In genomic region chr10:80675405-80676197, GRCm38 (mm10) we compare ENCODE assay signal across 8 mouse cellular contexts. TPM values are rescaled to one million over a fixed set of nuclear protein-coding genes. Genes with fewer than 3 reads are reported as not detected.
DNase-seq lines count a peak whose midpoint lies in the region; ATAC-seq lines count a peak whose summit lies in the region.

No protein-coding gene starts in this region.

- H3K27me3 ChIP-seq in heart, embryonic 16.5 days (ENCODE audit: control insufficient read depth, insufficient read depth, low read length) = no peaks in the 10 kb centered on the region
- H3K27me3 ChIP-seq in liver, embryonic 15.5 days = no peaks in the 10 kb centered on the region
- no peaks in the 10 kb centered on the region for H3K27me3 ChIP-seq in stomach, embryonic 15.5 days (replicated peaks)

- H3K4me1 ChIP-seq in heart, embryonic 16.5 days (ENCODE audit: control insufficient read depth, insufficient read depth, low read length) = peaks cover 65% of the 10 kb centered on the region
- peaks cover 85% of the 10 kb centered on the region for H3K4me1 ChIP-seq in liver, embryonic 15.5 days (replicated peaks)
- peaks cover 63% of the 10 kb centered on the region for H3K4me1 ChIP-seq in stomach, embryonic 15.5 days

- peak; percentile 0; the same call in 1 of the 2 replicates for ATAC-seq in heart, embryonic 16.5 days (replicated peaks; ENCODE audit: extremely low read depth, insufficient read depth, low FRiP score)
- ATAC-seq in liver, embryonic 15.5 days (ENCODE audit: insufficient read depth) = no peak
- ATAC-seq in stomach, embryonic 15.5 days (ENCODE audit: insufficient read depth, low FRiP score, low read depth) = no peak

- H3K9me3 ChIP-seq in heart, embryonic 16.5 days (replicated peaks; ENCODE audit: control insufficient read depth, low read length) = no peaks in the 10 kb centered on the region
- H3K9me3 ChIP-seq in liver, embryonic 15.5 days (replicated peaks) = no peaks in the 10 kb centered on the region
- H3K9me3 ChIP-seq in stomach, embryonic 15.5 days = no peaks in the 10 kb centered on the region

- under 1% methylated on average over 45 of the region's 54 CpGs for WGBS in heart, embryonic 16.5 days
- 0% methylated on average over 49 of the region's 54 CpGs for WGBS in liver, embryonic 15.5 days (ENCODE audit: insufficient replicate concordance)
- under 1% methylated on average over 46 of the region's 54 CpGs for WGBS in stomach, embryonic 15.5 days

- DNase-seq in adrenal gland, adult 2 months = peak; percentile 46
- DNase-seq in adrenal gland, adult 8-10 months = no peak
- DNase-seq in retina, postnatal 1 day = peak; percentile 49
- no peak for DNase-seq in retina, embryonic 14.5 days (ENCODE audit: low spot score)
- no peak for DNase-seq in gastrocnemius, adult 8-10 months (ENCODE audit: low spot score in 2 of 2)

- peak overlapping the region; percentile 86 for H3K27ac ChIP-seq in heart, embryonic 16.5 days (ENCODE audit: low read length)
- H3K27ac ChIP-seq in liver, embryonic 15.5 days (replicated peaks) = peak overlapping the region; percentile 100
- peak overlapping the region; percentile 79 for H3K27ac ChIP-seq in stomach, embryonic 15.5 days

- peak overlapping the region; percentile 95 for H3K4me3 ChIP-seq in heart, embryonic 16.5 days (ENCODE audit: low read length)
- peak overlapping the region; percentile 90 for H3K4me3 ChIP-seq in liver, embryonic 15.5 days (replicated peaks)
- H3K4me3 ChIP-seq in stomach, embryonic 15.5 days (replicated peaks) = peak overlapping the region; percentile 77

- peaks cover 9% of the 10 kb centered on the region for H3K36me3 ChIP-seq in heart, embryonic 16.5 days (ENCODE audit: control insufficient read depth, insufficient read depth)
- H3K36me3 ChIP-seq in liver, embryonic 15.5 days (replicated peaks) = peaks cover 38% of the 10 kb centered on the region
- H3K36me3 ChIP-seq in stomach, embryonic 15.5 days = peaks cover 9% of the 10 kb centered on the region

- H3K9ac ChIP-seq in heart, embryonic 16.5 days (ENCODE audit: low read length) = peak overlapping the region; percentile 98
- H3K9ac ChIP-seq in liver, embryonic 15.5 days = peak overlapping the region; percentile 98
- H3K9ac ChIP-seq in stomach, embryonic 15.5 days = peak overlapping the region; percentile 82

- peak overlapping the region; percentile 84 for H3K4me2 ChIP-seq in heart, embryonic 16.5 days (ENCODE audit: low read depth, low read length)
- H3K4me2 ChIP-seq in liver, embryonic 15.5 days = peak overlapping the region; percentile 97
- peak overlapping the region; percentile 84 for H3K4me2 ChIP-seq in stomach, embryonic 15.5 days

RNA-seq across cellular contexts. Expression of gene Mknk2, which starts 2.3 kb away (rescaled TPM):
- 100 to 1,000 TPM; 185 to 189 TPM for total RNA-seq in adrenal gland, adult 2 months (2021)
- 427 and 546 TPM in 2 replicates for polyA plus RNA-seq in adrenal gland, adult 2 months (2012; rRNA removed)
- total RNA-seq in adrenal gland, adult 8-10 months (2022) = 100 to 1,000 TPM; 106 to 157 (median 123) TPM
- polyA plus RNA-seq in heart, embryonic 16.5 days (2015; fragmentation: Nextera tagmentation; extraction: Ambion mirVana) = 82.1 and 92.8 TPM in 2 replicates
- polyA plus RNA-seq in liver, embryonic 15.5 days (2015; fragmentation: Nextera tagmentation; extraction: Ambion mirVana) = 74.9 and 84.6 TPM in 2 replicates
- 83.9 and 86.3 TPM in 2 replicates for polyA plus RNA-seq in stomach, embryonic 15.5 days (2015; fragmentation: Nextera tagmentation; extraction: Ambion mirVana)
- 100 to 1,000 TPM; 226 to 292 (median 253) TPM for total RNA-seq in gastrocnemius, adult 8-10 months (2022)

RNA-seq across cellular contexts. Expression of gene Btbd2, which starts 18.7 kb away (rescaled TPM):
- 10 to 100 TPM; 54.1 to 73.9 TPM for total RNA-seq in adrenal gland, adult 2 months (2021)
- polyA plus RNA-seq in adrenal gland, adult 2 months (2012; rRNA removed) = 165 and 166 TPM in 2 replicates
- 10 to 100 TPM; 63.4 to 94.6 (median 79.1) TPM for total RNA-seq in adrenal gland, adult 8-10 months (2022)
- polyA plus RNA-seq in heart, embryonic 16.5 days (2015; fragmentation: Nextera tagmentation; extraction: Ambion mirVana) = 41.7 and 58.2 TPM in 2 replicates
- 14.4 and 15.9 TPM in 2 replicates for polyA plus RNA-seq in liver, embryonic 15.5 days (2015; fragmentation: Nextera tagmentation; extraction: Ambion mirVana)
- polyA plus RNA-seq in stomach, embryonic 15.5 days (2015; fragmentation: Nextera tagmentation; extraction: Ambion mirVana) = 70.1 and 72.2 TPM in 2 replicates
- total RNA-seq in gastrocnemius, adult 8-10 months (2022) = 10 to 100 TPM; 36.7 to 40.7 (median 39.7) TPM

RNA-seq across cellular contexts. Expression of gene Mob3a, which starts 26.2 kb away (rescaled TPM):
- 10 to 100 TPM; 18.0 to 19.4 TPM for total RNA-seq in adrenal gland, adult 2 months (2021)
- polyA plus RNA-seq in adrenal gland, adult 2 months (2012; rRNA removed) = 22.5 and 27.1 TPM in 2 replicates
- 10 to 100 TPM; 16.2 to 33.5 (median 25.7) TPM for total RNA-seq in adrenal gland, adult 8-10 months (2022)
- polyA plus RNA-seq in heart, embryonic 16.5 days (2015; fragmentation: Nextera tagmentation; extraction: Ambion mirVana) = 29.0 and 33.4 TPM in 2 replicates
- 28.0 and 31.6 TPM in 2 replicates for polyA plus RNA-seq in liver, embryonic 15.5 days (2015; fragmentation: Nextera tagmentation; extraction: Ambion mirVana)
- 46.2 and 47.5 TPM in 2 replicates for polyA plus RNA-seq in stomach, embryonic 15.5 days (2015; fragmentation: Nextera tagmentation; extraction: Ambion mirVana)
- 1 to 10 TPM; 2.6 to 3.6 (median 3.4) TPM for total RNA-seq in gastrocnemius, adult 8-10 months (2022)

RNA-seq across cellular contexts. Expression of gene Izumo4, which starts 26.4 kb away (rescaled TPM):
- 10 to 100 TPM; 13.2 to 21.2 TPM for total RNA-seq in adrenal gland, adult 2 months (2021)
- polyA plus RNA-seq in adrenal gland, adult 2 months (2012; rRNA removed) = 73.3 and 74.3 TPM in 2 replicates
- 10 to 100 TPM; 19.3 to 46.2 (median 33.3) TPM for total RNA-seq in adrenal gland, adult 8-10 months (2022)
- polyA plus RNA-seq in heart, embryonic 16.5 days (2015; fragmentation: Nextera tagmentation; extraction: Ambion mirVana) = 11.2 and 13.2 TPM in 2 replicates
- polyA plus RNA-seq in liver, embryonic 15.5 days (2015; fragmentation: Nextera tagmentation; extraction: Ambion mirVana) = 7.1 and 8.1 TPM in 2 replicates
- polyA plus RNA-seq in stomach, embryonic 15.5 days (2015; fragmentation: Nextera tagmentation; extraction: Ambion mirVana) = 27.1 and 32.0 TPM in 2 replicates
- 1 to 10 TPM; 1.0 to 3.1 (median 2.7) TPM for total RNA-seq in gastrocnemius, adult 8-10 months (2022)

RNA-seq across cellular contexts. Expression of gene Csnk1g2, which starts 53.0 kb away (rescaled TPM):
- 100 to 1,000 TPM; 110 to 133 TPM for total RNA-seq in adrenal gland, adult 2 months (2021)
- polyA plus RNA-seq in adrenal gland, adult 2 months (2012; rRNA removed) = 241 and 255 TPM in 2 replicates
- total RNA-seq in adrenal gland, adult 8-10 months (2022) = 100 to 1,000 TPM; 157 to 173 (median 165) TPM
- 50.7 and 103 TPM in 2 replicates for polyA plus RNA-seq in heart, embryonic 16.5 days (2015; fragmentation: Nextera tagmentation; extraction: Ambion mirVana)
- polyA plus RNA-seq in liver, embryonic 15.5 days (2015; fragmentation: Nextera tagmentation; extraction: Ambion mirVana) = 49.7 and 60.4 TPM in 2 replicates
- polyA plus RNA-seq in stomach, embryonic 15.5 days (2015; fragmentation: Nextera tagmentation; extraction: Ambion mirVana) = 134 and 148 TPM in 2 replicates
- total RNA-seq in gastrocnemius, adult 8-10 months (2022) = 100 to 1,000 TPM; 124 to 147 (median 144) TPM

Comparison
In these comparisons a context has a peak if more than half of its experiments do, and no peak if none do; other contexts are left out.
1. DNase-seq: peak in adrenal gland, adult 2 months (single experiment) and retina, postnatal 1 day (single experiment); none in adrenal gland, adult 8-10 months (single experiment), retina, embryonic 14.5 days (single experiment) and gastrocnemius, adult 8-10 months (0 of 2).
2. Peak in every context shown above with its lines, with median percentiles within 50 percentile points of each other: H3K27ac ChIP-seq, H3K4me2 ChIP-seq, H3K4me3 ChIP-seq and H3K9ac ChIP-seq.